26 mouse cellular contexts compared by ENCODE assay signal in the genomic region with DNA sequence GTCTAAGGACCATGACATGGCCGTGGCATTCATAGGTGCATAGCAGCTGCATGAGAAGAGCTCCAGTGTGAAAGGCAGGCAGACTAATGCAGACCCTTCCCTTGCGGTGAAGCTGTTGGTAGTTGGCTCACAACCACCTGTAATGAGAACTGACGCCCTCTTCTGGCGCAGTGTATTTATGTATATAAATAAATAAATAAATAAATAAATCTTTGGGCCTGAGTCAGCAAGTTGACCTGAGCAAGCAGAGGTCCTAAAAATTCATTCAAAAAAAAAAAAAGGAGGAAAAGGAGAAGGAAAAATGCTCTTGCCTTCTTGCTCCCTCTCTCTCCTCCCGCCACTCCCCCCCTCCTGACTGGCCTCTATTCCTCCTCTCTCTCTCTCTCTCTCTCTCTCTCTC.
A peak's percentile ranks its signal among the peaks of the same experiment; 100 is the strongest.
DNase-seq lines count a peak whose midpoint lies in the region; ATAC-seq and TF ChIP-seq lines count a peak whose summit lies in the region.
"Had no signal": no experiment of that assay in that cellular context is flagged by ENCODE, and none has a peak within 500 bp of the region (broad histone marks: within the 10 kb centered on the region; RNA-seq: fewer than 3 reads in every experiment).

No protein-coding gene starts in this region.

- H3K9ac ChIP-seq in lung, postnatal 0 days (replicated peaks; ENCODE audit: low read depth): no peak overlapping the region
- H3K9ac ChIP-seq in CH12.LX (ENCODE audit: insufficient read depth, low read depth) (no peak overlapping the region), MEL (ENCODE audit: control insufficient read depth, low read depth, low read length, poor library complexity, severe bottlenecking) (no peak overlapping the region)
- no peak overlapping the region for H3K9ac ChIP-seq in liver, postnatal 0 days (replicated peaks)
- H3K9ac ChIP-seq: intestine, embryonic 15.5 days; neural tube, embryonic 13.5 days; stomach, embryonic 15.5 days had no signal

- dilution Hi-C loops in CH12.LX (cut with MboI; ENCODE audit: extremely low pct_ligation_motif_present, extremely low pct_unique_long_range_greater_than_20kb, low sequenced_read_pairs): no loop called here

- TF ChIP-seq POLR2A in CH12.LX (IDR thresholded peaks at IDR 0.05; ENCODE audit: low read depth, low read length) (no peak), MEL (IDR thresholded peaks at IDR 0.05; ENCODE audit: control insufficient read depth in 1 of 2, insufficient read depth in 1 of 2, low read depth in 1 of 2, low read length in 2 of 2, poor library complexity in 1 of 2) (no peak)

- H3K4me3 ChIP-seq in lung, postnatal 0 days (ENCODE audit: low read depth, low read length): no peak overlapping the region
- H3K4me3 ChIP-seq in CH12.LX (replicated peaks in 1 of 3; ENCODE audit: low read depth in 2 of 3, low read length in 2 of 3, poor library complexity in 1 of 3): no peak overlapping the region
- H3K4me3 ChIP-seq in MEL (ENCODE audit: control insufficient read depth in 1 of 2, insufficient read depth in 1 of 2, low read depth in 2 of 2, low read length in 2 of 2): no peak overlapping the region
- no peak overlapping the region for H3K4me3 ChIP-seq in liver, postnatal 0 days (ENCODE audit: low read depth, low read length)
- H3K4me3 ChIP-seq: heart, embryonic 10.5 days; hindbrain, embryonic 10.5 days; intestine, embryonic 15.5 days; myocyte; neural tube, embryonic 13.5 days; stomach, embryonic 15.5 days had no signal

- H3K4me2 ChIP-seq in lung, postnatal 0 days (replicated peaks; ENCODE audit: low read depth, low read length): no peak overlapping the region
- H3K4me2 ChIP-seq in CH12.LX (ENCODE audit: insufficient read depth, low read depth, poor library complexity, severe bottlenecking): no peak overlapping the region
- no peak overlapping the region for H3K4me2 ChIP-seq in liver, postnatal 0 days (ENCODE audit: low read depth, low read length)
- H3K4me2 ChIP-seq: intestine, embryonic 15.5 days; neural tube, embryonic 13.5 days; stomach, embryonic 15.5 days had no signal

- WGBS in lung, postnatal 0 days: 63% methylated on average over 4 of the region's 5 CpGs
- 74% methylated on average over 5 of the region's 5 CpGs for WGBS in liver, postnatal 0 days (ENCODE audit: insufficient replicate concordance)

- in situ Hi-C loops in CH12.LX (cut with MboI; ENCODE audit: low pct_ligation_motif_present, low pct_unique_long_range_greater_than_20kb, low sequenced_read_pairs): no loop called here

- no peak for ATAC-seq in lung, postnatal 0 days
- no peak for ATAC-seq in liver, postnatal 0 days
- ATAC-seq: activated CD4-positive, CD25-positive, alpha-beta regulatory T cell, adult 4 months; forebrain, embryonic 14.5 days; hindbrain, embryonic 16.5 days; intestine, embryonic 15.5 days; midbrain, embryonic 16.5 days; Patski had no signal

- no peak for TF ChIP-seq EP300 in lung, postnatal 0 days (IDR thresholded peaks at IDR 0.05)
- TF ChIP-seq EP300 in CH12.LX (IDR thresholded peaks at IDR 0.05; ENCODE audit: low read length): no peak
- no peak for TF ChIP-seq EP300 in MEL (IDR thresholded peaks at IDR 0.05; ENCODE audit: low read depth in 1 of 2, low read length in 2 of 2)
- no peak for TF ChIP-seq EP300 in liver, postnatal 0 days (IDR thresholded peaks at IDR 0.05; ENCODE audit: low read depth)

- no peak overlapping the region for H3K27ac ChIP-seq in lung, postnatal 0 days (ENCODE audit: low read length)
- H3K27ac ChIP-seq in CH12.LX (ENCODE audit: insufficient read depth, low read depth): no peak overlapping the region
- no peak overlapping the region for H3K27ac ChIP-seq in MEL (ENCODE audit: control insufficient read depth, low read depth, low read length)
- no peak overlapping the region for H3K27ac ChIP-seq in liver, postnatal 0 days (ENCODE audit: low read depth)
- H3K27ac ChIP-seq: heart, embryonic 10.5 days; hindbrain, embryonic 10.5 days; intestine, embryonic 15.5 days; neural tube, embryonic 13.5 days; stomach, embryonic 15.5 days had no signal

- no peaks in the 10 kb centered on the region for H3K27me3 ChIP-seq in lung, postnatal 0 days (replicated peaks; ENCODE audit: insufficient read depth, low read length)
- H3K27me3 ChIP-seq in CH12.LX (replicated peaks) (no peaks in the 10 kb centered on the region), MEL (ENCODE audit: control insufficient read depth in 1 of 2, insufficient read depth in 2 of 2, low read length in 2 of 2) (no peaks in the 10 kb centered on the region)
- H3K27me3 ChIP-seq in liver, postnatal 0 days (ENCODE audit: insufficient read depth, low read length): no peaks in the 10 kb centered on the region
- H3K27me3 ChIP-seq: intestine, embryonic 15.5 days; neural tube, embryonic 13.5 days; Patski; stomach, embryonic 15.5 days had no signal

- peak; percentile 19 for DNase-seq in lung, postnatal 0 days (ENCODE audit: low spot score)
- DNase-seq in lung, postnatal 10 days: no peak
- DNase-seq in CH12.LX (ENCODE audit: extremely low read depth): no peak
- peak; percentile 24 for DNase-seq in MEL (ENCODE audit: low read depth, low spot score)
- no peak for DNase-seq in liver, postnatal 0 days
- DNase-seq in urinary bladder, postnatal 14 days (ENCODE audit: low spot score): no peak
- DNase-seq in testis, postnatal 14 days (ENCODE audit: low spot score): no peak
- no peak for DNase-seq in ovary, postnatal 14 days (ENCODE audit: low spot score)
- DNase-seq: adrenal gland, adult 8-10 months; cerebellum, adult 8-10 months; kidney, adult 8-10 months; kidney, postnatal 25 days; lung, adult 18-20 months; lung, postnatal 4 days; thymus, adult 18-20 months had no signal

- TF ChIP-seq CTCF in lung, postnatal 0 days (IDR thresholded peaks at IDR 0.05): no peak
- peak in 1 of 2 experiments; percentile 29; a peak in 1 of 4 replicates for TF ChIP-seq CTCF in CH12.LX (conservative IDR thresholded peaks at IDR 0.05 in 1 of 2, IDR thresholded peaks at IDR 0.05 in 1 of 2; ENCODE audit: low read depth in 2 of 2, low read length in 2 of 2)
- 0 out of 6 replicates have a peak, but pooled peaks of 2 of the 3 experiments have one; percentile 6 to 7 for TF ChIP-seq CTCF in MEL (IDR thresholded peaks at IDR 0.05 in 2 of 3, conservative IDR thresholded peaks at IDR 0.05 in 1 of 3; ENCODE audit: control insufficient read depth in 1 of 3, insufficient read depth in 1 of 3, low read depth in 2 of 3, low read length in 3 of 3, poor library complexity in 1 of 3, severe bottlenecking in 1 of 3)
- TF ChIP-seq CTCF in liver, postnatal 0 days (IDR thresholded peaks at IDR 0.05; ENCODE audit: low read depth): peak; percentile 29

- H3K79me2 ChIP-seq in CH12.LX (replicated peaks; ENCODE audit: control insufficient read depth, extremely low read depth, insufficient read depth, poor library complexity, severe bottlenecking): no peaks in the 10 kb centered on the region
- H3K79me2 ChIP-seq in MEL (ENCODE audit: control insufficient read depth, insufficient read depth, low read length, poor library complexity): no peaks in the 10 kb centered on the region

- no peak; the same call in 1 of the 2 replicates for TF ChIP-seq RAD21 in CH12.LX (IDR thresholded peaks at IDR 0.05; ENCODE audit: low read depth, low read length)
- no peak for TF ChIP-seq RAD21 in MEL (IDR thresholded peaks at IDR 0.05; ENCODE audit: low read depth, low read length)

- H3K4me1 ChIP-seq in lung, postnatal 0 days (ENCODE audit: insufficient read depth, low read depth, low read length): no peaks in the 10 kb centered on the region
- H3K4me1 ChIP-seq in CH12.LX (ENCODE audit: control insufficient read depth in 1 of 2, insufficient read depth in 2 of 2) (no peaks in the 10 kb centered on the region), MEL (ENCODE audit: control insufficient read depth in 1 of 2, insufficient read depth in 2 of 2, low read length in 2 of 2) (no peaks in the 10 kb centered on the region)
- peaks cover 10% of the 10 kb centered on the region for H3K4me1 ChIP-seq in liver, postnatal 0 days (ENCODE audit: insufficient read depth)
- H3K4me1 ChIP-seq: hindbrain, embryonic 10.5 days; intestine, embryonic 15.5 days; neural tube, embryonic 13.5 days; stomach, embryonic 15.5 days had no signal

- no peaks in the 10 kb centered on the region for H3K36me3 ChIP-seq in lung, postnatal 0 days (ENCODE audit: insufficient read depth, low read length)
- H3K36me3 ChIP-seq in CH12.LX (replicated peaks in 1 of 2; ENCODE audit: control insufficient read depth in 1 of 2, insufficient read depth in 1 of 2, low read length in 1 of 2) (peaks cover 0 to 13% of the 10 kb centered on the region in 2 experiments), MEL (ENCODE audit: control insufficient read depth in 1 of 2, insufficient read depth in 2 of 2, low read length in 2 of 2) (peaks cover 0 to 8% of the 10 kb centered on the region in 2 experiments; a peak in 2 of 4 replicates)
- H3K36me3 ChIP-seq in liver, postnatal 0 days (replicated peaks; ENCODE audit: insufficient read depth, low read length): no peaks in the 10 kb centered on the region
- H3K36me3 ChIP-seq: hindbrain, embryonic 10.5 days; intestine, embryonic 15.5 days; neural tube, embryonic 13.5 days; stomach, embryonic 15.5 days had no signal

- no peaks in the 10 kb centered on the region for H3K9me3 ChIP-seq in lung, postnatal 0 days (ENCODE audit: low read length)
- no peaks in the 10 kb centered on the region for H3K9me3 ChIP-seq in CH12.LX (replicated peaks; ENCODE audit: low read length)
- no peaks in the 10 kb centered on the region for H3K9me3 ChIP-seq in MEL (replicated peaks; ENCODE audit: insufficient read depth, low read length)
- no peaks in the 10 kb centered on the region for H3K9me3 ChIP-seq in liver, postnatal 0 days (ENCODE audit: low read length)
- H3K9me3 ChIP-seq: heart, embryonic 10.5 days; hindbrain, embryonic 10.5 days; intestine, embryonic 15.5 days; neural tube, embryonic 13.5 days; stomach, embryonic 15.5 days had no signal

TF ChIP-seq in CH12.LX, 34 proteins besides CTCF, POLR2A, EP300 and RAD21:
- peak; percentile 77; the same call in 1 of the 2 replicates for TF ChIP-seq MAFK (IDR thresholded peaks at IDR 0.05; ENCODE audit: insufficient replicate concordance, low read length)
- no peak for TF ChIP-seq HCFC1 (IDR thresholded peaks at IDR 0.05; ENCODE audit: low read depth, low read length)
- peak; percentile 39 for TF ChIP-seq SMC3 (IDR thresholded peaks at IDR 0.05; ENCODE audit: low read depth, low read length)

TF ChIP-seq in MEL, 35 proteins besides CTCF, POLR2A, EP300 and RAD21:
- TF ChIP-seq SMC3 (IDR thresholded peaks at IDR 0.05; ENCODE audit: low read depth, low read length) (peak; percentile 20; the same call in 1 of the 2 replicates), MXI1 (IDR thresholded peaks at IDR 0.05; ENCODE audit: low read depth, low read length) (no peak), MYC (IDR thresholded peaks at IDR 0.05; ENCODE audit: low read depth, low read length) (no peak)

Comparison
In these comparisons a context has a peak if more than half of its experiments do, and no peak if none do; other contexts are left out.
1. DNase-seq: peak in lung, postnatal 0 days (single experiment) and MEL (single experiment); none in lung, postnatal 10 days (single experiment), CH12.LX (single experiment), liver, postnatal 0 days (single experiment), urinary bladder, postnatal 14 days (single experiment), testis, postnatal 14 days (single experiment) and ovary, postnatal 14 days (single experiment).